Mouse (Mus musculus) neural tube, embryonic 11.5 days (tissue): ENCODE measurements around the gene Csk. TPM values are rescaled to one million over a fixed set of nuclear protein-coding genes. Genes with fewer than 3 reads are reported as not detected.

Experiments
- ATAC-seq: fragments of 200-750 bp; cut with Nextera tagmentation; 2 replicates; pipeline ENCODE4 v1.8.0; 2017; ENCODE audit warnings: moderate number of reproducible peaks, mild to moderate bottlenecking, moderate TSS enrichment, moderate library complexity; ENCODE audit not compliant: insufficient read depth, low FRiP score, low TSS enrichment
- DNase-seq: peaks from one replicate; pipeline ENCODE4 v3.0.0-alpha.2; 2015; ENCODE audit warnings: low spot score
- H3K27ac ChIP-seq: fragments of 300-500 bp; sonication (generic); 2 replicates; pipeline ENCODE4 v1.5.1; 2014; ENCODE audit warnings: low read depth, mild to moderate bottlenecking, low read length
- H3K27me3 ChIP-seq: fragments of 300-500 bp; sonication (generic); 2 replicates; pipeline ENCODE4 v1.6.1; 2014; ENCODE audit warnings: mild to moderate bottlenecking, low read length, mixed read lengths; ENCODE audit not compliant: control insufficient read depth, insufficient read depth
- H3K36me3 ChIP-seq: fragments of 300-500 bp; sonication (generic); 2 replicates; pipeline ENCODE4 v1.6.1; 2014; ENCODE audit warnings: mild to moderate bottlenecking, low read length, moderate library complexity, mixed read lengths; ENCODE audit not compliant: control insufficient read depth, insufficient read depth
- H3K4me1 ChIP-seq: fragments of 300-500 bp; sonication (generic); 2 replicates; pipeline ENCODE4 v1.6.1; 2014; ENCODE audit warnings: low read length, mixed read lengths; ENCODE audit not compliant: control insufficient read depth, insufficient read depth
- H3K4me2 ChIP-seq: fragments of 300-500 bp; sonication (generic); 2 replicates; pipeline ENCODE4 v1.6.1; 2014; ENCODE audit warnings: low read depth, mild to moderate bottlenecking, moderate library complexity
- H3K4me3 ChIP-seq: fragments of 300-500 bp; sonication (generic); 2 replicates; pipeline ENCODE4 v1.5.1; 2014; ENCODE audit warnings: low read depth, low read length
- H3K9ac ChIP-seq: fragments of 300-500 bp; sonication (generic); 2 replicates; pipeline ENCODE4 v1.6.1; 2014; ENCODE audit warnings: mild to moderate bottlenecking, low read length
- H3K9me3 ChIP-seq: fragments of 300-500 bp; sonication (generic); 2 replicates; pipeline ENCODE4 v1.6.1; 2016; ENCODE audit warnings: low read length; ENCODE audit not compliant: control insufficient read depth
- WGBS: fragments of 180-500 bp; shearing (Covaris S2); extraction: QIAGEN DNeasy Blood & Tissue Kit; methylation state at CpG from one replicate; pipeline ENCODE4 v1.1.7; 2014; 5-methylcytosine and 5-hydroxymethylcytosine counted together
- polyA plus RNA-seq: library from polyadenylated mRNA; unstranded; fragments of >200 nt; fragmentation: Nextera tagmentation; extraction: Ambion mirVana; gene quantifications from 2 replicates; pipeline ENCODE4 v1.2.1, GENCODE M21; 2014

Csk gene
- 29.9 and 35.2 TPM in 2 replicates for polyA plus RNA-seq

- Histone ChIP-seq H3K9ac (no peak within 1 kb of the TSS), H3K27ac (no peak within 1 kb of the TSS), H3K27me3 (no peaks in the 10 kb centered on the region), H3K4me2 (no peak within 1 kb of the TSS), H3K36me3 (no peaks in the 10 kb centered on the region), H3K4me3 (no peak within 1 kb of the TSS), H3K9me3 (no peaks in the 10 kb centered on the region), H3K4me1 (peaks cover 9% of the 10 kb centered on the region)
- 52% methylated on average over 5 of the region's 5 CpGs for WGBS
- ATAC-seq: no peak
- no peak for DNase-seq
Measured at GRCm38 (mm10) chr9:57653283-57653682, at the start of gene Csk. TSS of gene Csk (minus strand) at chr9:57653631.

- DNase-seq (no peak), ATAC-seq (no peak)
- Histone ChIP-seq H3K36me3 (no peaks in the 10 kb centered on the region), H3K9ac (no peak overlapping the region), H3K27ac (no peak overlapping the region), H3K27me3 (peaks cover 21% of the 10 kb centered on the region), H3K4me2 (no peak overlapping the region), H3K4me1 (no peaks in the 10 kb centered on the region), H3K9me3 (no peaks in the 10 kb centered on the region), H3K4me3 (no peak overlapping the region)
- WGBS: 77% methylated on average over 1 of the region's 1 CpGs
Measured at GRCm38 (mm10) chr9:57698466-57699150, 45.2 kb upstream of the Csk start.

- H3K9ac ChIP-seq: no peak overlapping the region
- H3K27ac ChIP-seq: no peak overlapping the region
- H3K9me3 ChIP-seq: no peaks in the 10 kb centered on the region
- no peak for DNase-seq
- H3K4me3 ChIP-seq: no peak overlapping the region
- H3K36me3 ChIP-seq: no peaks in the 10 kb centered on the region
- 14% methylated on average over 4 of the region's 4 CpGs for WGBS
- H3K4me2 ChIP-seq: no peak overlapping the region
- peaks cover 21% of the 10 kb centered on the region for H3K27me3 ChIP-seq
- no peaks in the 10 kb centered on the region for H3K4me1 ChIP-seq
- no peak for ATAC-seq
Measured at GRCm38 (mm10) chr9:57697380-57697779, 43.9 kb upstream of the Csk start.

GRCm38 (mm10) chr9:57696380-57697285, 43.2 kb upstream of the Csk start:
- DNase-seq (peak; percentile 22), ATAC-seq (no peak)
- no peaks in the 10 kb centered on the region for H3K4me1 ChIP-seq
- WGBS: 2% methylated on average over 37 of the region's 42 CpGs
- H3K4me3 ChIP-seq: peak overlapping the region; percentile 37
- H3K27ac ChIP-seq: no peak overlapping the region
- no peaks in the 10 kb centered on the region for H3K9me3 ChIP-seq
- H3K4me2 ChIP-seq: peak overlapping the region; percentile 67
- no peaks in the 10 kb centered on the region for H3K36me3 ChIP-seq
- peak overlapping the region; percentile 16 for H3K9ac ChIP-seq
- peaks cover 21% of the 10 kb centered on the region for H3K27me3 ChIP-seq

GRCm38 (mm10) chr9:57694108-57694507, 40.7 kb upstream of the Csk start:
- no peak overlapping the region for H3K27ac ChIP-seq
- WGBS: 92% methylated on average over 2 of the region's 2 CpGs
- H3K4me3 ChIP-seq: no peak overlapping the region
- H3K4me2 ChIP-seq: no peak overlapping the region
- no peak overlapping the region for H3K9ac ChIP-seq
- ATAC-seq (no peak), DNase-seq (no peak)
- H3K9me3 ChIP-seq: no peaks in the 10 kb centered on the region
- peaks cover 21% of the 10 kb centered on the region for H3K27me3 ChIP-seq
- H3K36me3 ChIP-seq: no peaks in the 10 kb centered on the region
- H3K4me1 ChIP-seq: no peaks in the 10 kb centered on the region

GRCm38 (mm10) chr9:57688606-57689005, 35.2 kb upstream of the Csk start:
- H3K4me2 ChIP-seq: no peak overlapping the region
- no peaks in the 10 kb centered on the region for H3K36me3 ChIP-seq
- H3K27me3 ChIP-seq: no peaks in the 10 kb centered on the region
- no peak overlapping the region for H3K9ac ChIP-seq
- ATAC-seq (no peak), DNase-seq (no peak)
- H3K4me3 ChIP-seq: no peak overlapping the region
- H3K9me3 ChIP-seq: no peaks in the 10 kb centered on the region
- H3K4me1 ChIP-seq: no peaks in the 10 kb centered on the region
- no peak overlapping the region for H3K27ac ChIP-seq
- WGBS: 88% methylated on average over 2 of the region's 2 CpGs

GRCm38 (mm10) chr9:57688158-57688557, 34.7 kb upstream of the Csk start:
- H3K36me3 ChIP-seq: no peaks in the 10 kb centered on the region
- H3K4me3 ChIP-seq: no peak overlapping the region
- H3K4me2 ChIP-seq: no peak overlapping the region
- no peak overlapping the region for H3K27ac ChIP-seq
- no peaks in the 10 kb centered on the region for H3K4me1 ChIP-seq
- H3K9me3 ChIP-seq: no peaks in the 10 kb centered on the region
- 63% methylated on average over 2 of the region's 2 CpGs for WGBS
- H3K27me3 ChIP-seq: no peaks in the 10 kb centered on the region
- no peak for DNase-seq
- no peak overlapping the region for H3K9ac ChIP-seq
- no peak for ATAC-seq

GRCm38 (mm10) chr9:57687751-57688150, 34.3 kb upstream of the Csk start, which contains the start of gene Cyp1a1:
TSS of gene Cyp1a1 (plus strand) at chr9:57687928.
- H3K4me2 ChIP-seq: no peak within 1 kb of the TSS
- H3K4me1 ChIP-seq: no peaks in the 10 kb centered on the region
- DNase-seq (no peak), ATAC-seq (no peak)
- 79% methylated on average over 2 of the region's 2 CpGs for WGBS
- H3K27me3 ChIP-seq: no peaks in the 10 kb centered on the region
- no peak within 1 kb of the TSS for H3K4me3 ChIP-seq
- H3K9ac ChIP-seq: no peak within 1 kb of the TSS
- no peak within 1 kb of the TSS for H3K27ac ChIP-seq
- no peaks in the 10 kb centered on the region for H3K9me3 ChIP-seq
- H3K36me3 ChIP-seq: no peaks in the 10 kb centered on the region
